Mouse (Mus musculus) urinary bladder, postnatal 14 days (tissue): Measurements from ENCODE around the gene Prdx2.

Experiments used
- DNase-seq: peaks from one replicate; pipeline ENCODE4 v3.0.0; 2021; ENCODE audit warnings: low spot score

Prdx2 gene

DNA sequence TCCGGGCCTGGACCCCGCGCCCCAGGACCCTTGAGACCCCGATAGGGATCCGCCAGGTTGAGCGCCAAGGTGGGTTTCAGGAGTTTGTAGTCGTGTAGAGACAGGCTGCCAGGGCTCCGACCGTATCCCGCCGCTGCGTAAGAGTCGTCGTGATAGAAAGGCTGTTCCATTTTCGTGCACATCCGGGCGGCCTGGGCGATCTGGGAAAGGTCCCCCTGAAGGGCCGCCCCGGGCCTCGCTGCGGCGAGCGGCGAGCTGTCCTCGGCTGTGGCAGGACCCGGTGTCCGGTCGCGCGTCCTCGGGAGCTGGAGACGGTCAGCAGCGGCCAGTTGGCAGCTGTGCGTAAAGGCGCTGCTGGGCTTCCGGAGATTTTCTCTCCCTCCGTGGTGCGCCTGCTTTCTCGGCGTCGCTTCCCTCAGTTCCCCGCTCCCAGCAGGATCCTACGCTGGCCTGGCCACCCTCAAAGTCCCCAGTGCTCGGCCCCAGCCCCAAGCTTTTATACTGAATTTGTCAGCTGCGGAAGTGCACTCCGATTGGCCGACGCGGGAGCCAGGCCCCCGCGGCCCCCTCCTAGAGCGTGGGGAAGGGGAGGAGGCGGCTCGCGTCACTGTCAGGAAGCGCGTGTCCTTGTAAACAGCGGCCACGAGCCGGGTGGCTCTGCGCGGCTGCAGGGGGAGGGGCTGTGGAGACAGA, 9.0 kb downstream of the Prdx2 start, which contains the start of gene Junb:
Gene Junb (minus strand): TSS at position 471 of the 693 bp plus-strand sequence.
- peak; percentile 95 for DNase-seq

GRCm38 (mm10) chr8:84979599-84980421, 10.4 kb downstream of the Prdx2 start:
- DNase-seq: peak; percentile 94

DNA sequence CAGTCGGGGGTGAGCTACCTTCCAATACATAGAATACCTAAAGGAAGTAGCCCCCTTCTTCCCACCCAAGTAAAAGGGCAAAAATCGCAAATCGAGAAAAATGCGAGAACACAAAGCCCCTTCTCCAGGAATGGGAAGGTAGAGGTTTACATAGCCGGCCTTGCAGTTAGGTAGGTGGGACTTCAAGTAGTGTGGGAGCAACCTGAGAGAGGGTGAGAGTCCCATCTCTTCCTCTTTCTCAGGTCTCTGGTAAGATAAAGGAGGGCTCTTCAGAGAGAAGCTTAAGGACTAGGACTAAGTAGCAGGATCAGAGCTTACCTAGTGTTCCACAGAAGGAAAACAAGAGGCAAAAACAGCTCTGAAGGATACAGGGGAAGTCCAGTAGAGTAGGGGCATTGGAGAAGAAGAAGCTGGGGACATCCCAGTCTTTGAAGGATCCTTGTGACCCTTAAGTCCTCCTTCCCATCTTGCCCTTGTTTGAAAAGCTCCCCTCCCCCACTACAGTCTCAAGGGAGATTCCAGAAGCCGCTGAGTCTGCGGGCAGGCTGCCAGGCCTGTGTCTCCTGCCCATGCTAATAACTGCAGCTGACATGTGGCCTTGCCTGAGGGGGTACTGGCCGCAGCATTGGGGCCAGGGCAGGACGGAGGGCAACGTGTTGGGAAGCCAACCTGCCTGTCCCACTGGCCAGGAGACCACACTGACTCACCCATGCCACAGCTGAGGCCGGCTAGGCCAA, 11.4 kb downstream of the Prdx2 start:
- peak; percentile 89 for DNase-seq

- peak; percentile 81 for DNase-seq
These were observed 12.5 kb downstream of the Prdx2 start for GRCm38 (mm10) chr8:84981644-84982498.

- peak; percentile 58 for DNase-seq
These were observed 13.2 kb downstream of the Prdx2 start for GRCm38 (mm10) chr8:84982499-84983011.

DNA sequence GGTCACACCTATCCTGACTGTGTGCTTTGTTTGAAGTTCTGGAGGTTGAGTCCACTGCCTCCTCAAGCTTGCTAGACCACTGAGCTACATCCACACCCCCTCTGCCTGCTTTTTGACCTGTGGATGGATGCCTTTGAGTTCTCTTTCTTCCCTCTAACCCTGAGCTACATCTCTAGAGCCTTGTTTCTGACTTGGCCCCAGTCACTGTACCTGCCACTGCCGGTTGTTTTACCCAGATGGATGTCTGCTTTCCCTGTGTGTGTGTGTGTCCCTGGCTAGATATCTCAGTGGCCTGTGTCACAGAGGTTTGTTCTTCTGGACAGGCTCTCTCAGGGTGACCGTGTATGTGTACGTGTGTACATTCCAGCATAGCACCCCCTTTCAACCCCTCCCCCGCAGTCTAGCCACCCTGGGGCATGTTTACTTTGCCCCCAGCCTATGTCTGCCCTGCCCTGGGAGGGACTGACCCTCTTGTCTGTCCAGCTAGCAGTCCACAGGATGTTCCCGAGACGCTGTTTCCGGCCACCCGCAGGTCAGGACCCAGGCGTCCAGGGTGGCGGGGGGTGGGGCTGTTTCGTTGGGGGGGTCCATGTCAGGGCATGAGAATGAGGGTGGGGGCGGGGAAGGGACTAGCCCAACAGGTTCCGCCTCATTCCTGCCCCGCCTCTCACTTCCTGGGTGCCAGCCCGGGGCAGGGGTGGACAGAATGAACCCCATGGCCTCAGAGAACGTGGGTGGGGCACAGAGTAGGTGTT, 15.1 kb downstream of the Prdx2 start:
- peak; percentile 78 for DNase-seq

DNA sequence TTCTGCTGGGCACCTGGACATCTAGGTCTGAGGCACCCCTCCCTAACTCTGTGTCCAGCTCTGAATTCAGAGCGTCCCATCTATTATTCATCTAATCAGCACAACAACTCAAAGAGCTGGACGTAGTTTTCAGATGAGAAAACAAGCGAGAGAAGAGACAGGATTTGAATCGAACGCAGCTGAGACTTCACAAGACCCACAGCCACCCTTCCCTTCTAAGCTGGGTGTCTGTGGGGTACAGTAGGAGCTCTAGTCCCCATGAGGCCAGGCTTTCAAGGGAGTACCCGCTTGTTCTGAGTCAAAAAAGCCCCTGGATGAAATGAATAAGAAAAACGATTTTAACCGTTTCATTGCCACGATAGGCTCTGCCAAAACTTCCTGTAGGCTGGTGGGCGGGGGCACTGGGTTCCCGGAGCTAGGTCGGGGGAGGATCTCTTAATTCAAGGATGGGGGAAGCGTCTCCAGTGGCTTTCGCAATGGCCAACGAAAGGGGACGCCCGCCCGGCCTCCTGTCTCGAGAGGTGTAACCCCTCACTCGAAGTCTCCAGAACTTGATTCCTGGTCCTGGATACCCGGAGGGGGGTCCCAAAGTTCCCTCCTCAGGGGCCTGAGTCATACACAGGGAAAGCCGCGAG, 15.8 kb downstream of the Prdx2 start:
- DNase-seq: no peak

DNA sequence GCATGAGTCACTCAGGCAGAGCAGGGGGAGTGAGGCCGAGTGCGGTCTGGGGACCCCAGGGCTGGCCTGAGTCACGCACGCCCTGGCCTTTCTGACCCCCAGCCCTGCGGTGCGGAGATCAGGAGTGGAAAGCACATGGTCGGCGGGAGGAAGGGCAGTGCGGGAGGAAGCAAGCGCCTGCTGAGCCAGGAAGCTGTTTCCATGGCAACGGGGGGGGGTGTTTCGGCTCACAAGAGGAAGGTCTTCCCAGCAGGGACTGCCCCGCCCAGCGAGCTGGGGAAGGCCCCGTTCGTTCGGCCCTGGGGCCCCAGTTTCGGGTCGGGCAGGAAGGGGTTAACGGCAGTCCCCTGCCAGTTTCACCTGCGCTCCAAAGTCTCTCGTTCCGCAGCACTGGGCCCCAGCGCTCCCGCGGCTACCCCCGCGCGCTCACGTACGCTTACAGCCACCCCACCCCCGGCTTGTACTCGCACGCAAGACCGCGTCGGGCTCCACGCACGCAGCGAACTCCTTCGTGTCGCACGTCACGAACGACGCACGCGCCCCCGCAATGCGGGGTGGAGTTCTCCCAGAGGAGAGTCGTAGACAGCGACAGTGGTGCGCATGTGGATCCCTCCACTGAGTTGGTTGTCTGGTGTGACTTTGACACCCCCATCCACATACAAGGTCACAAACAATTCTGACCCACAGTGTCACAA, 16.4 kb downstream of the Prdx2 start:
- peak; percentile 92 for DNase-seq

DNA sequence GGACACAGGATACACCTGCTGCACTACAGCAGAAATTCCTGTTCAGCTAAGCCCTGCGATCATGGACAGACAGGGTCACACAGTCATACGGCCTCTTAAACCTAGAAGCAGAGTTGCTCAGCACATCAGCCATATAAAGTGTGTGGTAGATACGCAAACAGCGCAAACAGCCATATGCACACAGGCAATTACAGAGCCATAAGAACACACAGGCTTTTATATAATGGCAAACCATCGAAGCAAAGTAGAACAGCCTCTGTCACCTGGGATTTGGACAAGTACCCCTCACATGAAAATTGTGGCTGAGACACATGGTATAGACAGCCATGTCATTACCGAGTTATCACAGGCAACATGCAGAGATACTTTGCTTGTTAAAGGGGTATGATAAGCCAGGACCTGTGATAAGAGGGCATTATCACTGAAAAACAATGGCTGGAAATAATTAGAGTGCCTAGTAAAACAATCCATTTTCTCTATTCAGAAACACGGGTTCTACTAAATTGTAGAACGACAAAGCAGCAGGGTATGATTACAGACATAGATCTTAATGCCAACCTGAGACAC, 17.1 kb downstream of the Prdx2 start:
- no peak for DNase-seq

DNA sequence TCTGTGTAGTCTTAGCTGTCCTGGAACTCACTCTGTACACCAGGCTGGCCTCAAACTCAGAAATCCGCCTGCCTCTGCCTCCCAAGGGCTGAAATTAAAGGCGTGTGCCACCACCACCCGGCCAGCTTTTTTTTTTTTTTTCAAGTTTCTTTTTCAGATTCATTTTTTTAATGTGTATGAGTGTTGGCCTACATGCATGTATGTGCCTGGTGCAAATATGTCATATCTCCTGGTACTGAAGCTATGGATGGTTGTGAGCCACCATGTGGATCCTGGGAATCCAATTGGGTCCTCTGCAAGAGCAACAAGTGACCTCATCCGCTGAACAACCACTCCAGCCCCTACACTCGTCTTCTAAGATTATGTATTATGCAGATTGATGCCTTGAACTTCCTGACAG, 18.0 kb downstream of the Prdx2 start:
- no peak for DNase-seq

DNA sequence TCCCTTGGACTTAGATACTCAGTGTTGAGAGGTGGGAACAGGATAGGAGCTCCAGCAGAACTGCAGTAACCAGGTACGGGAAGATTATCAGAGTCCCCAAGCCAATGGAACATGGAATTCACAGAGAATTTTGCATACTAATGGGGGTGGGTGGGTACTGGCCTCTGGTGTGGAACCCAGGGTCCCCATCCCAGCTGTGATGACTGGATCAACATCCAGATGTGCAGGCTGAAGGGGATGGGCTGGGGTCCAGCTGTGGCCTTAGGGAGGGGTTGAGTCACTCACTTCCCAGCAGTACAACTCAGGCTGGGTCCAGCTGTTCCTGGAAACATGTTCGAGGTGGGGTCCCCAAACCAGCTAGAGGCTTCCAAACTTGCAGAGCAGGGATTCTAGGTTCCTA, 18.5 kb downstream of the Prdx2 start:
- no peak for DNase-seq

DNA sequence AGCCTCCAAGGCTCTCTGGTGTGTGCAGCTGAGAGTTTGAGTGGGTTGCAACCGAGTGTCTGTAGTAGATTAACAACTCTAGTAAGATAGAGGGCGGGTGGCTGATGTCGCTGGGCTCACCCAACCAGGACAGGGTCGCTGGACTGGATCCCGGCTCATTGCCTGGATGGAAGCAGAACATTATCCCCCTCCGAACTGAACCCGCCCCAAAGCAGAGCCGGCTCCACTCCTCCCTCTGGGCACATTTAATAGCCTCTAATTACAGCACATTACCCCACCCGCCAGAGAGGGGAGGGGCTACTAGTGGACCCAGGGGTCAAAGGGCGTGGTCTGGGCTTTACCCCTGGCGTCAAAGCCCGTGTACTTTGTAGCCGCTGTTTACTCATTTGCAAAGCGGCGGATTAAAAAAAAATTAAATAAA, 19.9 kb downstream of the Prdx2 start:
- DNase-seq: peak; percentile 75

- peak; percentile 98 for DNase-seq
These were observed 20.4 kb downstream of the Prdx2 start for GRCm38 (mm10) chr8:84989810-84990209.

- peak; percentile 98 for DNase-seq
These were observed 21.0 kb downstream of the Prdx2 start, which contains the start of gene Hook2 for GRCm38 (mm10) chr8:84990349-84990748. TSS of gene Hook2 (plus strand) at chr8:84990603.

DNA sequence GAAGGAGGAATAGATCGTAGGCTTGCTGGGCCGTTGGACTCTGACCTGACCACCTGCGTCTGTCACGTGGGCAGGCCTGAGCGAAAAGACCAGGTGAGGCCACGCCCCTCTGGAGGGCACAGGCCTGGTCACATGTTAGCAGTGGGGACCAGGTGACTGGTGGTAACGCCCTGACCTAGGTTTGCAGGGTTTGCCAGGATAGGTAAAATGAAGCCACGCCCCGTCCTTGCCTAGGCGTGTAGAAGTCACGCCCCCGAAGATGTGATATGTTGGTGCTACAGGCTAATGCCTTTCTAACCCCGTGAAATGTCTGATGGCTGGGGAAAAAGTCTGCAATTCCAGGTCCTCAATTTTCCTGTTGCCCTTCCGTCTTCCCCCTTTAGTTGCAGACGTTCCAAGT, 21.4 kb downstream of the Prdx2 start:
- DNase-seq: peak; percentile 87

GRCm38 (mm10) chr8:84994375-84994774, 25.0 kb downstream of the Prdx2 start:
- DNase-seq: no peak

DNA sequence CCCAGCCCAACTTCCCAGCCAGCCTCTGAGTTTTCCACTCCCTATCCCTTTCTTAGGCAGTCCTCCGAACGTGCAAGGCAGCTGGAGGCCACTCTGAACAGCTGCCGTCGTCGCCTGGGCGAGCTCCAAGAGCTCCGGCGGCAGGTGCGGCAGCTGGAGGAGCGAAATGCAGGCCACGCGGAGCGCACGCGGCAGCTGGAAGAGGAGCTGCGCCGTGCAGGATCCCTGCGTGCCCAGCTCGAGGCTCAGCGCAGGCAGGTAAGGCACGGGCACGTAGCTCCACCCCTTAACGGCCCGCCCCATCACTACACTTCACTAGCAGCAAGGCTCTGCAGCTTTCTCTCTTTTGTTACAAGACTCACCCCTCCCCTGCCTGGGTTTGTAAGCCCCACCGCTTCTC, 26.3 kb downstream of the Prdx2 start:
- DNase-seq: no peak

DNA sequence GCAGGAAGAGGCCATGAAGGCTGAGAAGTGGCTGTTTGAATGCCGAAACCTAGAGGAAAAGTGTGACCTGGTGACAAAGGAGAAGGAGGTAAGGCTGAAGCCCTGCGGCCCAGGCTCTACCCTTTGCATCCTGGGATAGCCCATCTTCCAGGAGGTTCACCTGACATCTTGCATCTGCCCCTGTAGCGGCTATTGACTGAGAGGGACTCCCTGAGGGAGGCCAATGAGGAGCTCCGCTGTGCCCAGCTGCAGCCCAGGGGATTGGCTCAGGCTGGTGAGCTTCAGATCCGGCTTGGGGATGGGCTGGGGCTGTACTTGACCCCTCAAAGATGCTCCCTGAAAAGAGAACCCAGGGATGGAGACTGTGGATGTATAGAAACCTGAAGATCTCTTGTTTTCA, 27.6 kb downstream of the Prdx2 start:
- no peak for DNase-seq

DNA sequence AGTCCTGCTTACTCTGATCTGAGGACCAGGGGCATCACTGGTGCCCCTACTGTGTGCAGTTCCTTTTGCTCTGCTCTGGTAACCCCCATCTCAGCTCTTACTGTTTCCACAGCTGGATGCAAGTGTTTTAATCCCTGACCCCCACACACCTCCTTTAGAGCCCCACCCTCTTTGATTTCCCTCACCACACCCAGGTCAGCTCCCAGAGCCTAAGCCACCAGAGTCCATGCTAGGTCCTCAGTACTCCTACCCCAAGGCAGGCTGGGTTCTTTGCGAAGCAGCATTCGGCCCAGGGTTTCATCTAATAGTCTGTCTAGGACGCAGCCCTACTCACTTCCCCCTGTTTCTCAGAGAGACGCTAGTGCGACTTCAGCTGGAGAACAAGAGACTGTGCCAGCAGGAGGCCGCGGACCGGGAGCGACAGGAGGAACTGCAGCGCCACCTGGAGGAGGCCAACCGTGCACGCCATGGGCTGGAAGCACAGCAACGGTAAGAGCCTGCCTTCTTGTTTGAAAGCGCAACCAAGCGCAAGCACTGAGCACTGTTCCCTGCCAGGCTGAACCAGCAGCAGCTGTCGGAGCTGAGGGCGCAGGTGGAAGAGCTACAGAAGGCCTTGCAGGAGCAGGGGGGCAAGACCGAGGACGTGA, 28.4 kb downstream of the Prdx2 start:
- peak; percentile 93 for DNase-seq
